Mouse (Mus musculus): ENCODE results near the gene Tex12. TPM values are rescaled to one million over a fixed set of nuclear protein-coding genes. Genes with fewer than 3 reads are reported as not detected.
A peak's percentile ranks its signal among the peaks of the same experiment; 100 is the strongest.

The Tex12 gene
- polyA plus RNA-seq, 1 experiment from 2014 or later = not detected

DNA sequence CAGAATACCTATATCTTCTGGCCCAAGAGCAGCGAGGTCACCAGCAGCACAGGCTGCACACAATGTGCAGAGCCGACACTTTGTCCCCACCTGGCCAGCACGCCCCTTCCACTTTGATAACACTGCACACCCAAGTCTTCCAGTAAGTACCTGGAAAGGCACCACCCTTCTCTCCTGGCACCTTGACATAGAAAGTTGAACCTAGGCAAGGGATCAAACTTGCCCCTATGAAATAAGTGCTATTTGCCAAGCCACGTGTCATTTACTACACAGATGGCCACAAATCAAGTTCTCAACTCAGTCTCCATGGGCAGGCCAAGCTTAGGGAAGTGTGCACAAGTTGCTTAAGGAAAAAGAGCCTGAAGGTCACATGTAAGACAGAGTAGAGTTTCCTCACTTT lies 25.8 kb upstream of the Tex12 start:
- no peak for ATAC-seq
- Histone ChIP-seq H3K27me3 (no peaks in the 10 kb centered on the region), H3K9ac (no peak overlapping the region), H3K4me3 (no peak overlapping the region), H3K36me3 (ENCODE audit: poor library complexity, severe bottlenecking) (no peaks in the 10 kb centered on the region), H3K4me1 (no peaks in the 10 kb centered on the region), H3K9me3 (replicated peaks) (no peaks in the 10 kb centered on the region), H3K27ac (no peak overlapping the region), H3K4me2 (no peak overlapping the region)
- WGBS = 80% methylated on average over 4 of the region's 4 CpGs

DNA sequence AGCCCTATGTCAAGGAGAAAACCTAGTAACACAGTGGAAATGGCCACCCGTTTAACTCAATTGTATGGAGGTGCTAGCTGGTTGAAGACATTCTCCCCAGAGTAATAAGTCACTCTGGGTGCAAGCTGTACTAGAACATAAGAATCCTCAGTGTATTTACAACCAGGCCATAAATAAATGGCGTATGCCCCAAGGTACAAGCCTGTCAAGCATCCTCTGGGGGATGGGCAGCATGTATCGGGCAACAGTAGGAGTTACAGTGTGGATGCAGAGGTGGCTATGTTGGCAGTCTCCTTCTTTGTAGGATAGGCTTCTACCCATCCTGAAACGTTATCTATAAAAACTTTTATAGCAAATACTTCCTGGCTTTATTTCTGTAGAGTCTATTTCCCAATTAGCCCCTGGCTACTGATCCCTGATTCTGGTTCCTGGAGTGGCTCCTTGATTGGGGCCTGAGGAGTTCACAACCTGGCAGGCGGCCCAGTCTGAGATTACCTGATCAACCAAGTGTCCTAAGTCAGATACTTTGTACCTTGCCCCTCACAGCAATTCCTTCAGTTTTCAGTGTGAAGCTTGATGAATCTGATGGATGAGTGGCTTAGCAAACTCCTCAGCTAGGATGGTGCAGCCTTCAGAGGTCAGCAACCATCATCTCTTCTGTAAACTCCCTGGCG lies 24.2 kb upstream of the Tex12 start:
- no peak overlapping the region for H3K4me3 ChIP-seq
- ATAC-seq = no peak
- 85% methylated on average over 6 of the region's 6 CpGs for WGBS
- H3K4me1 ChIP-seq = no peaks in the 10 kb centered on the region
- H3K9me3 ChIP-seq (replicated peaks) = no peaks in the 10 kb centered on the region
- no peak overlapping the region for H3K9ac ChIP-seq
- H3K4me2 ChIP-seq = no peak overlapping the region
- H3K27ac ChIP-seq = no peak overlapping the region
- H3K36me3 ChIP-seq (ENCODE audit: poor library complexity, severe bottlenecking) = no peaks in the 10 kb centered on the region
- no peaks in the 10 kb centered on the region for H3K27me3 ChIP-seq

DNA sequence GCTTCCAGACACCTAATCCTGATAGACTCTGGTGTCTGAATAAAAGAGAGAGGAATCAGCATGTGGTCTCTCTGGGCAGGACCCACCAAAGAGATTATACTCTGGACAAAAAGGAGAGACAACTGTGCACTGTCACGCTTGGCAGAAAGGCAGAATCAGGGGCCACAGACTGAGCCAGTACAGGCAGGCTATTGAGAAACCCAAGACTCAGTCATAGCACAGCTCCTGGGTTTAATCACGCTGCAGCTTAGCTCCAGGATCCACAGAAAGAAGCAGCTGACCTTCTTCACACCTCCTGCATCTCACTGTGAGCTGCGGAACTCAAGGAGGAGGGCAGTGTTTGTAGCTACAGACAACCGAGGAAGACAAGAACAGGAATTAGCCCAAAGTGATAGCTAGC lies 19.2 kb upstream of the Tex12 start:
- no peak overlapping the region for H3K4me2 ChIP-seq
- no peaks in the 10 kb centered on the region for H3K27me3 ChIP-seq
- H3K9ac ChIP-seq = no peak overlapping the region
- H3K36me3 ChIP-seq (ENCODE audit: poor library complexity, severe bottlenecking) = no peaks in the 10 kb centered on the region
- no peaks in the 10 kb centered on the region for H3K4me1 ChIP-seq
- no peak overlapping the region for H3K27ac ChIP-seq
- no peak for ATAC-seq
- 25% methylated on average over 4 of the region's 4 CpGs for WGBS
- H3K4me3 ChIP-seq = no peak overlapping the region
- H3K9me3 ChIP-seq (replicated peaks) = no peaks in the 10 kb centered on the region

DNA sequence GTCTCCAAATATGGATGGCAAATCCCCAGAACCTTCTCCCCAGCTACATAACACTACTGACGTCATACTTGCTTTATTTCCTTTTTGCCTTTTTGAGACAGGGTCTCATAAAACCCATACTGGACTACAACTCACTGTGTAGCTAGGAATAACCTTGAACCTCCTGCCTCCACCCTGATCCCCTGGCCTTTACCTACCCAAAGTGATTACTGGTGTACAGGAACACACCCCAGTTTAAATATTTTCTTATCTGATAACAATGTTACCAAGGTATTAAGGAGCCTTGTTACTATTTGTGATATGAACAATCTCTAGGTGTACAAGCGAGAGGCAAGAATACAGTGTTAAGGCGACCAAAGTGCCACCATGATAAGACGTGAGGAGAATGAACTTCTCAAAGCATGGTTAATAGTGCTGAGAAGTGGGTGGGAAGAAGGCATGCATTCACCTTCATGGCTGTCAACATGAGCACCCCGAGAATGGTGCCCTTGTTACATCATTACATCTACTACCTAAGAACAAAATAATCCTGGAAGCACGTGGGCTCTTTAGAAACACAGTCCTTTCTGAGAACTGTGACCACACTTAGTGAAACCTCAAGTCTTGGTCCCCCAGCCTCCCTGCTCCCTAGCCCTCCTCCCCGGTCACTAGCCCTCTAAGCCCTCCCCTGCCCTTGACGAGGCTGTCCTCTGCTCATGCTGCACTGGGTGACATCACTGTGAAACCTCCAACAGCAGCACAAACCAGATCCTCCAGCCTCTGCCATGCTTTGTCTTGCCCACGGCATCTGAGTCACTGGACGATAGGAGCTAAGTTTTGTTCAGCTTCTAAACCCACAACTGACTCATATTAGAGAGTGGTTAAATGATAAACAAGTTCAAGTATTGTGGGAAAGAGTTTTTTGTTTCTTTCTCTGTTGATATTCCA lies 8.7 kb upstream of the Tex12 start:
- Histone ChIP-seq H3K4me3 (no peak overlapping the region), H3K36me3 (ENCODE audit: poor library complexity, severe bottlenecking) (no peaks in the 10 kb centered on the region), H3K9me3 (replicated peaks) (no peaks in the 10 kb centered on the region), H3K9ac (no peak overlapping the region), H3K4me2 (no peak overlapping the region), H3K4me1 (no peaks in the 10 kb centered on the region), H3K27me3 (0 out of 2 replicates have a peak, but pooled peaks cover 3% of the 10 kb centered on the region), H3K27ac (no peak overlapping the region)
- ATAC-seq = no peak
- 76% methylated on average over 10 of the region's 10 CpGs for WGBS

DNA sequence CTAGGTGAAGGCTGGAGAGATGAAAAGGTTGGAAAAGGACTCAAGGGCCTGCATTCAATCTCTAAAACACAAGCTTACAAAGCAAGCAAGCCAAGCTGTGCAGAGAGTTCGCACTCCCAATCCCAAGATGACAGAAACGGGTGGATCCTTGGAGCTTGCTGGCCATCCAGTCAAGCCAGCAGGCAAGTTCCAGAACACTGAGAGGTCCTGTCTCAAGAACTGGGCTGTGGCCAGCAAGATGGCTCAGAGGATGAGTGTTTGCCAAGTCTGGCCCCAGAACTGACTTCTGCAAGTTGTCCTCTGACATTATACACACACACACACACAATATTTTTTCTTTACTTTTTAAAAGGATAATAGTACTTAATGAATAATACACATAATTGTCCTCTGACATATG lies 6.8 kb upstream of the Tex12 start:
- Histone ChIP-seq H3K27me3 (0 out of 2 replicates have a peak, but pooled peaks cover 3% of the 10 kb centered on the region), H3K9ac (no peak overlapping the region), H3K36me3 (ENCODE audit: poor library complexity, severe bottlenecking) (no peaks in the 10 kb centered on the region), H3K4me2 (no peak overlapping the region), H3K27ac (no peak overlapping the region), H3K4me3 (no peak overlapping the region), H3K9me3 (replicated peaks) (no peaks in the 10 kb centered on the region), H3K4me1 (no peaks in the 10 kb centered on the region)
- ATAC-seq = no peak
- 90% methylated on average over 2 of the region's 2 CpGs for WGBS

DNA sequence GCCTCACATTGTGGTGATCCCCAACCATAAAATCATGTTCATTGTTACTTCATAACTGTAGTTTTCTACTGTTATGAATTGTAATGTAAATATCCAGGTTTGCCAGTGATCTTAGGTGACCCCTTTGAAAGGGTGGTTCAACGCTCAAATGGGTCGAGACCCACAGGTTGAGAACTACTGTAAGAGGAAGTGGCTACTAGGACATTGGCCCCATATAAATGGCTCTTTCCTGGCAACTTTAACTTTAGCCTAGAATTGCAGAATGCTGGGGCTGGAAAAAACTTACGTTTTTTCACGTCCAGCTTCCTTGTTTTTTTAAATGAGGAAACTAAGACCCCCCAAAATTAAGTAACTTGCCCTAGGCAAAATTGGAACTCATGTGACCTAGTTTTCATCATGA lies 6.2 kb upstream of the Tex12 start:
- Histone ChIP-seq H3K4me2 (no peak overlapping the region), H3K36me3 (ENCODE audit: poor library complexity, severe bottlenecking) (no peaks in the 10 kb centered on the region), H3K9me3 (replicated peaks) (no peaks in the 10 kb centered on the region), H3K4me3 (no peak overlapping the region), H3K27me3 (0 out of 2 replicates have a peak, but pooled peaks cover 3% of the 10 kb centered on the region), H3K27ac (no peak overlapping the region), H3K4me1 (no peaks in the 10 kb centered on the region), H3K9ac (no peak overlapping the region)
- no peak for ATAC-seq
- 88% methylated on average over 4 of the region's 4 CpGs for WGBS

DNA sequence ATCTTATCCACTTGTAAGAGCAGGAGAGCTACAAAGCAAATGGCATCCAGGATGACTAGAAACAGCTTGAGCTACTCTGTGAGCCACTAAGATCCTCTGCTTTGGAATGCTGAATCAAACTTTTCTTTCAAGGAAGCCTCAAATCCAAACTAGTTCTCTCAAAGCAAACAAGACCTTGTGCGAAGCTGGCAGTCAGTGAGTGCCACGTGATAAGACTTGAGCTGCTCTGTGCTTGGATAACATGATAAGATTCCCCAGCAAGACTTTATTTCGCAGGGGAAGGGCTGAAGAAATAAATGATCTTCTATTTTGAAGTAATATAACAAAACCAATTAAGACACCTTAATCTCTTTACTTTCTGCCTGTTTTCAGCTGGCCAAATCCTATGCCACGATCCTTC lies 4.8 kb upstream of the Tex12 start:
- no peak for ATAC-seq
- 85% methylated on average over 4 of the region's 4 CpGs for WGBS

DNA sequence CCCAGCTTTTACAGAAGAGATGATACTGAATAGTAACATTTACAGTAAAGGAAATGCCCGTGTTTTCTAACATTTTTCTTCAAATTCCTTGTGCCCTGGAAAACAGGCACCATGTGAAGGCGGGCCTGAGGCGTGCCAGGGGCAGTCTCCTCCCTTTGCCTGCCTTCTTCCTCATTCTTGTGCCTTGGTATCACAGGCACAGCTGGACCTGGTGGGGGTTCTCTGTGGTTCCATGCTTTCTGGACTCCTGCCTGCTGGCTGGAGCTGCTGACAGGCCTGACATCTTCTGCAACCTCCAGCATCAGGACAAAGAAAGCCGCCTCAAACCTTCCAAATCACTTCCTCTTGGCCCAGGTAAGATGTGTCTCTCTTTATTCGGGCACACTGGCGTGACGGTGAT lies 4.0 kb upstream of the Tex12 start:
- H3K9ac ChIP-seq = no peak overlapping the region
- no peak overlapping the region for H3K27ac ChIP-seq
- no peak overlapping the region for H3K4me2 ChIP-seq
- H3K9me3 ChIP-seq (replicated peaks) = no peaks in the 10 kb centered on the region
- 0 out of 2 replicates have a peak, but pooled peaks cover 3% of the 10 kb centered on the region for H3K27me3 ChIP-seq
- no peak overlapping the region for H3K4me3 ChIP-seq
- WGBS = 80% methylated on average over 7 of the region's 7 CpGs
- ATAC-seq = no peak
- H3K36me3 ChIP-seq (ENCODE audit: poor library complexity, severe bottlenecking) = no peaks in the 10 kb centered on the region
- no peaks in the 10 kb centered on the region for H3K4me1 ChIP-seq

More for the DNA sequence above, 4.8 kb upstream of the Tex12 start:
- H3K27me3 ChIP-seq = 0 out of 2 replicates have a peak, but pooled peaks cover 3% of the 10 kb centered on the region
- H3K27ac ChIP-seq = no peak overlapping the region
- H3K4me1 ChIP-seq = no peaks in the 10 kb centered on the region
- H3K4me2 ChIP-seq = no peak overlapping the region
- H3K9me3 ChIP-seq (replicated peaks) = no peaks in the 10 kb centered on the region
- H3K4me3 ChIP-seq = no peak overlapping the region
- no peak overlapping the region for H3K9ac ChIP-seq
- H3K36me3 ChIP-seq (ENCODE audit: poor library complexity, severe bottlenecking) = no peaks in the 10 kb centered on the region

DNA sequence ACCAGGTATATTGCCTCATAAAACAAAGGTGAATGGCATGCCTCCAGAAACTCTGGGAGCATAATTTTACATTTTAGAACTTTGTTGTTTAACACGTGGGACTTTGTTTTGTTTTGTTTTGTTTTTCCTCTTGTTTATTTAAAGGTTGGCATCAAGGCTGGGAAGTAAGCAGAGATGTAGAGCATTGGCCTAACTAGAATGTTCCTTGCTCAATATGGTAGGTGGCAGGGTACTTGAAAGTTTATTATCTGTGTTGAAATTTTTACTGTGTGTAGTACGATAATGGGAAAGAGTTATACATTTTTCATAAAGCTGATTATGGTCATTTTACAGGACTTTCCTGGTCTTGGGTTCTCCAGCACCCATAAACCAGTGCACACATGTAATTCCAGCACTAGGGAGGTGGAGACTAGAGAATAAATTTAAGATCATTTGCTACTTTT lies 814 bp upstream of the Tex12 start:
- H3K36me3 ChIP-seq (ENCODE audit: poor library complexity, severe bottlenecking) = no peaks in the 10 kb centered on the region
- no peaks in the 10 kb centered on the region for H3K9me3 ChIP-seq (replicated peaks)
- no peaks in the 10 kb centered on the region for H3K4me1 ChIP-seq
- H3K4me2 ChIP-seq = no peak overlapping the region
- H3K27me3 ChIP-seq = 0 out of 2 replicates have a peak, but pooled peaks cover 3% of the 10 kb centered on the region
- WGBS = 84% methylated on average over 2 of the region's 2 CpGs
- no peak overlapping the region for H3K4me3 ChIP-seq
- ATAC-seq = no peak
- H3K27ac ChIP-seq = no peak overlapping the region
- no peak overlapping the region for H3K9ac ChIP-seq

DNA sequence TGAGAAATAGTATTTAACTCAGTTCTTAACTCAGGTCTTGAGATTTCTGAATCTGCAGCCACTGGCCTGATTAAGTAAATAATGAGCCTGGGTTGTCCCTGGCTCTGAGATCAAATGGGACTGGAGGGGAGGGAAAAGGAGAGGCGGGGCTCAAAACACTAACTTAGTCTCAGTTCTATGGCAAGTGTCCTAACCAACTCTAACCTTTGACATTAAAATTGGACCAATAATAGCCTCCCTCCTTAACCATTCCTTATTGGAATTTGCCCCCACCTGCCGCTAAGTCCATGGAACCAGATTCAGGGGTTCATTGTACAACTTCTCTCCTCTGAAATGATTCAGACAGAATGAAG lies 6.1 kb downstream of the Tex12 start, which contains the start of gene Bco2:
Gene Bco2, minus strand, starts transcription at position 88 of the 353 bp plus-strand sequence.
- H3K27ac ChIP-seq = peak within 1 kb of the TSS; percentile 86
- peaks cover 19% of the 10 kb centered on the region for H3K4me1 ChIP-seq
- H3K36me3 ChIP-seq (ENCODE audit: poor library complexity, severe bottlenecking) = no peaks in the 10 kb centered on the region
- H3K4me2 ChIP-seq = peak within 1 kb of the TSS; percentile 58
- H3K4me3 ChIP-seq = peak within 1 kb of the TSS; percentile 22
- peak; percentile 63; the same call in 1 of the 2 replicates for ATAC-seq
- 3% methylated on average over 2 of the region's 2 CpGs for WGBS
- H3K27me3 ChIP-seq = no peaks in the 10 kb centered on the region
- peak within 1 kb of the TSS; percentile 59; the same call in 1 of the 2 replicates for H3K9ac ChIP-seq
- H3K9me3 ChIP-seq (replicated peaks) = no peaks in the 10 kb centered on the region

DNA sequence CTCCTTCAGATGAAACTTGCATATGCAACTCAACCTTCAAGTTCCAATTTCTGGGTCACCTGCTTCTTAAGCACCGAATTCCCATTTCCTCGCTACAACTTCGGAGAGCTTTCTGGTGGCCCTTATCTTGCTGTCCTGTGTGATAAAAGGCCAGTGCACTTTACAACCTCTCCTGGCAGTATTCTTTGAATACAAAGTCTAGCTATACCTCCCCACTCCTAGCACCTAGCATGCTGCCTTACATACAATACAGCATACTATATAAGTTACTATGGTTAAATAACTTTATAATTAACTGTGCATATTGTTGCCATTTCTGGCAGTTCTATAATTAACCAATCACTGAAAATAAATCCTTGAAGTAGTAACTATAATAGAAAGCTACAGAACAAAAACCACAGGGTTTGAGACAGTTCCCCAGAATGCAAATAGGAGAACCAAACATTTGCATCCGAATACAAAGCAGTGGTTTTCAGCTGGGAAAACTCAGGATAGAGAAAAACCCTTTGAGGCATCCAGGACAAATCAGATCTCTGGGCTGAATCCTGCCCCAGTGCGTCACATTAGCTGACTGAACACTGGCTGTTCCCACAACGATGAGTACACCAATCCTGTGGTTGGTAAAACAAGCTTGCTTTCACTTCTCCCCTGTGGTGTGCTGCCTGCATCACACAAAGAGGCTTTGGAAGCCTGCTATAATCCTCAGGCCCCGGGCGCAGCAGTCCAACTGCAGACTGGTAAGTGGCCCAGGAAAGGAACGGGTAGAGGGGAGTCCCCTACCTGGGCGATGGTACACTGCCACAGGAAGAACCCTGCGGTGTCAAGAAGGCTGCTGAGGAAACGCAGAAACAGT lies 6.7 kb downstream of the Tex12 start, which contains the start of gene Il18:
Gene Il18, plus strand, starts transcription at position 587 of the 853 bp plus-strand sequence.
- Histone ChIP-seq H3K36me3 (ENCODE audit: poor library complexity, severe bottlenecking) (no peaks in the 10 kb centered on the region), H3K9ac (peak within 1 kb of the TSS; percentile 59; the same call in 1 of the 2 replicates), H3K9me3 (replicated peaks) (no peaks in the 10 kb centered on the region), H3K4me1 (peaks cover 19% of the 10 kb centered on the region), H3K4me2 (peak within 1 kb of the TSS; percentile 58), H3K4me3 (peak within 1 kb of the TSS; percentile 22), H3K27ac (peak within 1 kb of the TSS; percentile 86), H3K27me3 (no peaks in the 10 kb centered on the region)
- ATAC-seq = peak; percentile 95
- 12% methylated on average over 12 of the region's 12 CpGs for WGBS

All from forebrain, embryonic 13.5 days (tissue).